Mouse (Mus musculus) heart, embryonic 16.5 days (tissue): ENCODE data around the gene 5730507C01Rik. TPM values are rescaled to one million over a fixed set of nuclear protein-coding genes. Genes with fewer than 3 reads are reported as not detected.
A peak's percentile ranks its signal among the peaks of the same experiment; 100 is the strongest.
"Not testable (repeated sequence)": the region's sequence is repeated elsewhere in the genome, so short reads cannot be mapped to it uniquely, and the experiment has no call there.

Source experiments
- ATAC-seq: fragments of 200-750 bp; cut with Nextera tagmentation; replicated peaks from 2 replicates; pipeline ENCODE4 v1.8.0; 2017; ENCODE audit warnings: moderate number of reproducible peaks; ENCODE audit not compliant: insufficient read depth, low FRiP score; ENCODE audit errors: extremely low read depth
- H3K27ac ChIP-seq: fragments of 300-500 bp; sonication (generic); 2 replicates; pipeline ENCODE4 v1.5.1; 2014; ENCODE audit warnings: mild to moderate bottlenecking, low read length, control low read depth, moderate library complexity
- H3K27me3 ChIP-seq: fragments of 300-500 bp; sonication (generic); 2 replicates; pipeline ENCODE4 v1.6.1; 2014; ENCODE audit warnings: low read length, mixed read lengths; ENCODE audit not compliant: control insufficient read depth, insufficient read depth
- H3K36me3 ChIP-seq: fragments of 300-500 bp; sonication (generic); 2 replicates; pipeline ENCODE4 v1.6.1; 2014; ENCODE audit not compliant: control insufficient read depth, insufficient read depth
- H3K4me1 ChIP-seq: fragments of 300-500 bp; sonication (generic); 2 replicates; pipeline ENCODE4 v1.6.1; 2014; ENCODE audit warnings: low read length, mixed read lengths; ENCODE audit not compliant: control insufficient read depth, insufficient read depth
- H3K4me2 ChIP-seq: fragments of 300-500 bp; sonication (generic); 2 replicates; pipeline ENCODE4 v1.6.1; 2014; ENCODE audit warnings: low read depth, mild to moderate bottlenecking, control low read depth, low read length
- H3K4me3 ChIP-seq: fragments of 300-500 bp; sonication (generic); 2 replicates; pipeline ENCODE4 v1.5.1; 2014; ENCODE audit warnings: mild to moderate bottlenecking, control low read depth, low read length
- H3K9ac ChIP-seq: fragments of 300-500 bp; sonication (generic); 2 replicates; pipeline ENCODE4 v1.6.1; 2014; ENCODE audit warnings: low read length, control low read depth
- H3K9me3 ChIP-seq: fragments of 300-500 bp; sonication (generic); replicated peaks from 2 replicates; pipeline ENCODE4 v1.6.1; 2016; ENCODE audit warnings: low read length; ENCODE audit not compliant: control insufficient read depth
- WGBS: fragments of 180-500 bp; shearing (Covaris S2); extraction: QIAGEN DNeasy Blood & Tissue Kit; methylation state at CpG from one replicate; pipeline ENCODE4 v1.1.7; 2014; 5-methylcytosine and 5-hydroxymethylcytosine counted together
- polyA plus RNA-seq: library from polyadenylated mRNA; unstranded; fragments of >200 nt; fragmentation: Nextera tagmentation; extraction: Ambion mirVana; gene quantifications from 2 replicates; pipeline ENCODE4 v1.2.1, GENCODE M21; 2015

5730507C01Rik gene
- 0.43 and 0.49 TPM in 2 replicates for polyA plus RNA-seq

DNA sequence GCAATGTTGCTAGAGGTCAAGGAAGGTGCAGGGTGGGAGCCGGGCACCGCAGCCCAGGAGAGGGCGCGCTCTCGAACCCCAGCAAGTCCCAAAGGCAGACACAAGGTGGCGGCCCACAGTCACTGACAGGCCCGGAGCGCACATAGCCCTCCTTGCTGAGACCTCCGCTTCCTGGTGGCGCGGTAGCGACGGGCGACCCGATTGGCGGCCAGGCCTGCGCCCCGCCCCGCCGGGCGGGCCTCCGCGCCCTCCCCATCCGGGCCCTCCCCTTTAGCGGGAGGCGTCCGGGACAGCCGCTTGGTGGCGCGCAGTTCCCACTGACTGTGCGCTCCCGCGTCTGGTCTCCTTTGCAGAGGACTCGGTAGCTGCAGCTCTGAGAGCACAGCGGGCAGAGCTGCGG is at the start of gene 5730507C01Rik:
5730507C01Rik (plus strand) TSS at position 340 of the 400 bp plus-strand sequence.
- Histone ChIP-seq H3K9me3 (peaks cover 4% of the 10 kb centered on the region), H3K4me2 (peak within 1 kb of the TSS; percentile 41), H3K4me3 (peak within 1 kb of the TSS; percentile 42), H3K9ac (no peak within 1 kb of the TSS), H3K4me1 (no peaks in the 10 kb centered on the region), H3K27me3 (no peaks in the 10 kb centered on the region), H3K27ac (no peak within 1 kb of the TSS), H3K36me3 (no peaks in the 10 kb centered on the region)
- 4% methylated on average over 36 of the region's 36 CpGs for WGBS
- ATAC-seq, result peak; percentile 32; the same call in 1 of the 2 replicates

DNA sequence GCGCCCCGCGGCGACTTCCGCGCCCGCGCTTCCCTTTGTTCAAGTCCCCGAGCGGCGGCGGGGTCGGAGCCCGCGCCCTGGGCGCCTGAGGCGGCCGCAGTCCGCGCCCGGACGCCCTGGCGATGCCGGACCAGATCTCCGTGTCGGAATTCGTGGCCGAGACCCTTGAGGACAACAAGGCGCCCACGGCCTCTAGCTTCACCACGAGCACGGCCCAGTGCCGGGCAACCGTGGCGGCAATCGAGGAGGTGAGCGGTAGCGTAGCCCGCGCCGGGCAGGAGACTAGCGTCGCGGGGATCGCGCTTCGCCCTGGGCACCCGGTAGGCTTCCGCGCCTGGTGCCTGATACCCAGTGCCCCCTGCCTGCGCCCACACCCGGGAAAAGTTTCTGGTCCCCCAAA is 306 bp downstream of the 5730507C01Rik start:
- not testable (repeated sequence) for H3K9ac ChIP-seq, H3K36me3 ChIP-seq, H3K4me1 ChIP-seq, H3K27me3 ChIP-seq, ATAC-seq, H3K27ac ChIP-seq, H3K9me3 ChIP-seq
- Histone ChIP-seq H3K4me3 (peak overlapping the region; percentile 42), H3K4me2 (peak overlapping the region; percentile 41)
- 2% methylated on average over 52 of the region's 52 CpGs for WGBS

DNA sequence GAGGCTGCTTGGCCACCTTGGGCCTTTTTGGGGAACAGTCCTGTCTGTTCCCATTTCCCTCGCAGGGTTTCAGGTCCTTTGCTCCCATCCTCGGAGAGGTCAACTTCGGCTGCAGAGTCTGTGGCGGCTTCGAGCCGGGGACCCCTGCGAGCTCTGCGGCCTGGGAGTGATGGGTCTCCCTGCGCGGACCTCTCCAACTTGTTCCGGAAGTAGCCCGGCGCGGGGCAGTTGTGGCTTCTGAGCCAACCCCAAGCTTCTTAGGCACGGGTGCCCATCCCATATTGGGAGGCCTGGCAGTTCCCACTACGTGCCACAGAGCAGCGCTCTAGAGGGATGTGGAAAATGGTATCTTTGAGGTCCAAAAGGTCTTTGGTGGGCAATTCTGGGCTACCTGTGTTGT is 767 bp downstream of the 5730507C01Rik start:
- H3K9me3 ChIP-seq, H3K36me3 ChIP-seq, ATAC-seq, H3K9ac ChIP-seq, H3K27me3 ChIP-seq, H3K4me1 ChIP-seq, H3K27ac ChIP-seq: not testable (repeated sequence)
- WGBS, result 17% methylated on average over 17 of the region's 17 CpGs
- peak overlapping the region; percentile 12 for H3K4me3 ChIP-seq
- H3K4me2 ChIP-seq, result 0 out of 2 replicates have a peak overlapping the region, but pooled peaks have one; percentile 12
